Mouse (Mus musculus) kidney, adult 2 months (tissue): ENCODE results near the gene Pop5.

ENCODE experiments used
- CTCF ChIP-seq: fragments of 200-500 bp; conservative IDR thresholded peaks from 2 replicates; pipeline ENCODE4 v1.5.1; 2011; ENCODE audit warnings: low read depth, mild to moderate bottlenecking, control low read depth, low read length, moderate library complexity, mixed read lengths; ENCODE audit not compliant: insufficient read depth, insufficient read length
- POLR2A ChIP-seq: fragments of 200-500 bp; IDR thresholded peaks from one replicate; pipeline ENCODE4 v1.6.1; 2011; ENCODE audit warnings: low read depth, low read length, control low read depth

GRCm38 (mm10) chr5:115214864-115215263, 20.8 kb upstream of the Pop5 start:
- no peak for TF ChIP-seq POLR2A
- TF ChIP-seq CTCF, result no peak
